Mouse (Mus musculus): ENCODE data around the gene Tnfrsf19. TPM values are rescaled to one million over a fixed set of nuclear protein-coding genes. Genes with fewer than 3 reads are reported as not detected.

The Tnfrsf19 gene
- polyA plus RNA-seq (2015; fragmentation: Nextera tagmentation; extraction: Ambion mirVana): 14.1 and 15.1 TPM in 2 replicates

- ATAC-seq: peak; percentile 95
- H3K9ac ChIP-seq: peak within 1 kb of the TSS; percentile 51
- H3K27me3 ChIP-seq (replicated peaks): no peaks in the 10 kb centered on the region
- under 1% methylated on average over 38 of the region's 38 CpGs for WGBS
- H3K27ac ChIP-seq: peak within 1 kb of the TSS; percentile 32; the same call in 1 of the 2 replicates
- H3K4me2 ChIP-seq (replicated peaks): peak within 1 kb of the TSS; percentile 90
- H3K4me3 ChIP-seq (replicated peaks): peak within 1 kb of the TSS; percentile 48
- no peaks in the 10 kb centered on the region for H3K36me3 ChIP-seq
- no peaks in the 10 kb centered on the region for H3K9me3 ChIP-seq
- peaks cover 12% of the 10 kb centered on the region for H3K4me1 ChIP-seq (replicated peaks)
These were observed at the start of gene Tnfrsf19 for GRCm38 (mm10) chr14:61046091-61046681. Gene Tnfrsf19, minus strand, starts transcription at chr14:61046490.

- 79% methylated on average over 3 of the region's 3 CpGs for WGBS
These were observed 45.8 kb upstream of the Tnfrsf19 start for GRCm38 (mm10) chr14:61092073-61092472.

GRCm38 (mm10) chr14:61090955-61091354 is 44.7 kb upstream of the Tnfrsf19 start:
- no peak overlapping the region for H3K4me3 ChIP-seq (replicated peaks)
- ATAC-seq: no peak
- no peak overlapping the region for H3K27ac ChIP-seq
- H3K36me3 ChIP-seq: no peaks in the 10 kb centered on the region
- no peak overlapping the region for H3K4me2 ChIP-seq (replicated peaks)
- 82% methylated on average over 5 of the region's 5 CpGs for WGBS
- H3K9ac ChIP-seq: no peak overlapping the region
- H3K4me1 ChIP-seq (replicated peaks): no peaks in the 10 kb centered on the region
- H3K9me3 ChIP-seq: no peaks in the 10 kb centered on the region
- no peaks in the 10 kb centered on the region for H3K27me3 ChIP-seq (replicated peaks)

More at GRCm38 (mm10) chr14:61092073-61092472, 45.8 kb upstream of the Tnfrsf19 start:
- Histone ChIP-seq H3K9ac (no peak overlapping the region), H3K36me3 (no peaks in the 10 kb centered on the region), H3K4me3 (replicated peaks) (no peak overlapping the region), H3K4me1 (replicated peaks) (no peaks in the 10 kb centered on the region), H3K4me2 (replicated peaks) (no peak overlapping the region), H3K9me3 (no peaks in the 10 kb centered on the region), H3K27me3 (replicated peaks) (no peaks in the 10 kb centered on the region), H3K27ac (no peak overlapping the region)
- no peak for ATAC-seq

- 69% methylated on average over 8 of the region's 8 CpGs for WGBS
- no peak overlapping the region for H3K27ac ChIP-seq
- H3K27me3 ChIP-seq (replicated peaks): no peaks in the 10 kb centered on the region
- no peak overlapping the region for H3K9ac ChIP-seq
- no peak overlapping the region for H3K4me3 ChIP-seq (replicated peaks)
- H3K36me3 ChIP-seq: no peaks in the 10 kb centered on the region
- no peak for ATAC-seq
- H3K9me3 ChIP-seq: no peaks in the 10 kb centered on the region
- H3K4me1 ChIP-seq (replicated peaks): no peaks in the 10 kb centered on the region
- no peak overlapping the region for H3K4me2 ChIP-seq (replicated peaks)
These were observed 41.9 kb upstream of the Tnfrsf19 start for GRCm38 (mm10) chr14:61088187-61088586.

GRCm38 (mm10) chr14:61085325-61085724 is 39.0 kb upstream of the Tnfrsf19 start:
- no peaks in the 10 kb centered on the region for H3K4me1 ChIP-seq (replicated peaks)
- no peak overlapping the region for H3K9ac ChIP-seq
- no peak overlapping the region for H3K4me3 ChIP-seq (replicated peaks)
- WGBS: 57% methylated on average over 3 of the region's 3 CpGs
- H3K27ac ChIP-seq: no peak overlapping the region
- H3K36me3 ChIP-seq: no peaks in the 10 kb centered on the region
- H3K27me3 ChIP-seq (replicated peaks): no peaks in the 10 kb centered on the region
- H3K9me3 ChIP-seq: no peaks in the 10 kb centered on the region
- no peak overlapping the region for H3K4me2 ChIP-seq (replicated peaks)
- no peak for ATAC-seq

- WGBS: 52% methylated on average over 1 of the region's 1 CpGs
- Histone ChIP-seq H3K27ac (no peak overlapping the region), H3K9me3 (no peaks in the 10 kb centered on the region), H3K36me3 (no peaks in the 10 kb centered on the region), H3K4me2 (replicated peaks) (no peak overlapping the region), H3K27me3 (replicated peaks) (no peaks in the 10 kb centered on the region), H3K4me1 (replicated peaks) (no peaks in the 10 kb centered on the region), H3K9ac (no peak overlapping the region), H3K4me3 (replicated peaks) (no peak overlapping the region)
- ATAC-seq: no peak
These were observed 23.3 kb upstream of the Tnfrsf19 start for GRCm38 (mm10) chr14:61069555-61069954.

- Histone ChIP-seq H3K4me2 (replicated peaks) (no peak overlapping the region), H3K4me1 (replicated peaks) (peaks cover 1% of the 10 kb centered on the region), H3K27ac (no peak overlapping the region), H3K36me3 (no peaks in the 10 kb centered on the region), H3K9me3 (no peaks in the 10 kb centered on the region), H3K9ac (no peak overlapping the region), H3K4me3 (replicated peaks) (no peak overlapping the region), H3K27me3 (replicated peaks) (no peaks in the 10 kb centered on the region)
- ATAC-seq: no peak
- WGBS: 44% methylated on average over 3 of the region's 3 CpGs
These were observed 15.4 kb upstream of the Tnfrsf19 start for GRCm38 (mm10) chr14:61061729-61062128.

- 77% methylated on average over 9 of the region's 9 CpGs for WGBS
These were observed 13.1 kb upstream of the Tnfrsf19 start for GRCm38 (mm10) chr14:61059316-61059945.

GRCm38 (mm10) chr14:61056962-61057361 is 10.7 kb upstream of the Tnfrsf19 start:
- Histone ChIP-seq H3K9me3 (no peaks in the 10 kb centered on the region), H3K27ac (no peak overlapping the region), H3K9ac (no peak overlapping the region), H3K4me3 (replicated peaks) (peak overlapping the region; percentile 22), H3K36me3 (no peaks in the 10 kb centered on the region), H3K4me1 (replicated peaks) (peaks cover 10% of the 10 kb centered on the region), H3K4me2 (replicated peaks) (peak overlapping the region; percentile 63), H3K27me3 (replicated peaks) (no peaks in the 10 kb centered on the region)
- peak; percentile 61 for ATAC-seq
- WGBS: 15% methylated on average over 11 of the region's 11 CpGs

More at GRCm38 (mm10) chr14:61059316-61059945, 13.1 kb upstream of the Tnfrsf19 start:
- H3K27ac ChIP-seq: no peak overlapping the region
- peaks cover 10% of the 10 kb centered on the region for H3K4me1 ChIP-seq (replicated peaks)
- no peak overlapping the region for H3K9ac ChIP-seq
- no peak for ATAC-seq
- H3K4me2 ChIP-seq (replicated peaks): no peak overlapping the region
- H3K4me3 ChIP-seq (replicated peaks): no peak overlapping the region
- H3K36me3 ChIP-seq: no peaks in the 10 kb centered on the region
- H3K27me3 ChIP-seq (replicated peaks): no peaks in the 10 kb centered on the region
- no peaks in the 10 kb centered on the region for H3K9me3 ChIP-seq

GRCm38 (mm10) chr14:61056445-61056844 is 10.2 kb upstream of the Tnfrsf19 start:
- peak overlapping the region; percentile 22 for H3K4me3 ChIP-seq (replicated peaks)
- H3K36me3 ChIP-seq: no peaks in the 10 kb centered on the region
- peak overlapping the region; percentile 28; the same call in 1 of the 2 replicates for H3K9ac ChIP-seq
- H3K27ac ChIP-seq: no peak overlapping the region
- H3K27me3 ChIP-seq (replicated peaks): no peaks in the 10 kb centered on the region
- ATAC-seq: no peak; the same call in 1 of the 2 replicates
- H3K4me1 ChIP-seq (replicated peaks): peaks cover 10% of the 10 kb centered on the region
- peak overlapping the region; percentile 63 for H3K4me2 ChIP-seq (replicated peaks)
- 2% methylated on average over 16 of the region's 16 CpGs for WGBS
- H3K9me3 ChIP-seq: no peaks in the 10 kb centered on the region

- 55% methylated on average over 1 of the region's 1 CpGs for WGBS
- Histone ChIP-seq H3K4me1 (replicated peaks) (peaks cover 10% of the 10 kb centered on the region), H3K9me3 (no peaks in the 10 kb centered on the region), H3K36me3 (no peaks in the 10 kb centered on the region), H3K4me2 (replicated peaks) (peak overlapping the region; percentile 63), H3K4me3 (replicated peaks) (no peak overlapping the region), H3K27ac (no peak overlapping the region), H3K9ac (no peak overlapping the region), H3K27me3 (replicated peaks) (no peaks in the 10 kb centered on the region)
- no peak for ATAC-seq
These were observed 9.6 kb upstream of the Tnfrsf19 start for GRCm38 (mm10) chr14:61055864-61056263.

GRCm38 (mm10) chr14:61052163-61052562 is 5.9 kb upstream of the Tnfrsf19 start:
- Histone ChIP-seq H3K4me2 (replicated peaks) (no peak overlapping the region), H3K9me3 (no peaks in the 10 kb centered on the region), H3K4me1 (replicated peaks) (peaks cover 10% of the 10 kb centered on the region), H3K27ac (no peak overlapping the region), H3K36me3 (no peaks in the 10 kb centered on the region), H3K4me3 (replicated peaks) (no peak overlapping the region), H3K9ac (no peak overlapping the region), H3K27me3 (replicated peaks) (no peaks in the 10 kb centered on the region)
- WGBS: 93% methylated on average over 3 of the region's 3 CpGs
- ATAC-seq: no peak
